Mouse (Mus musculus) Muller cell, postnatal 12 days (primary cell): ENCODE measurements around the gene Rpl26.

Experiments used
- DNase-seq: peaks from one replicate; pipeline ENCODE4 v3.0.0-alpha.2; 2015; ENCODE audit errors: inconsistent ontology term

The Rpl26 gene

GRCm38 (mm10) chr11:68890625-68891024 is 10.8 kb upstream of the Rpl26 start:
- DNase-seq = no peak

GRCm38 (mm10) chr11:68891823-68892222 is 9.6 kb upstream of the Rpl26 start:
- no peak for DNase-seq

GRCm38 (mm10) chr11:68892233-68892832 is 9.1 kb upstream of the Rpl26 start:
- no peak for DNase-seq

GRCm38 (mm10) chr11:68893911-68894464 is 7.4 kb upstream of the Rpl26 start:
- no peak for DNase-seq

- DNase-seq = no peak
Measured at GRCm38 (mm10) chr11:68896247-68896646, 5.1 kb upstream of the Rpl26 start.

GRCm38 (mm10) chr11:68897120-68897519 is 4.3 kb upstream of the Rpl26 start:
- DNase-seq = no peak

GRCm38 (mm10) chr11:68897838-68898237 is 3.5 kb upstream of the Rpl26 start:
- no peak for DNase-seq

- no peak for DNase-seq
Measured at GRCm38 (mm10) chr11:68898790-68899189, 2.6 kb upstream of the Rpl26 start.

- DNase-seq = no peak
Measured at GRCm38 (mm10) chr11:68899815-68900214, 1.6 kb upstream of the Rpl26 start.

- DNase-seq = no peak
Measured at GRCm38 (mm10) chr11:68900519-68901350, 648 bp upstream of the Rpl26 start.

GRCm38 (mm10) chr11:68902047-68902364 is 623 bp downstream of the Rpl26 start:
- no peak for DNase-seq

GRCm38 (mm10) chr11:68902367-68902766 is 984 bp downstream of the Rpl26 start:
- no peak for DNase-seq

- DNase-seq = no peak
Measured at GRCm38 (mm10) chr11:68902823-68903222, 1.4 kb downstream of the Rpl26 start.

GRCm38 (mm10) chr11:68903775-68904174 is 2.4 kb downstream of the Rpl26 start:
- no peak for DNase-seq

GRCm38 (mm10) chr11:68904375-68905137 is 3.2 kb downstream of the Rpl26 start:
- peak; percentile 41 for DNase-seq

GRCm38 (mm10) chr11:68905138-68905531 is 3.8 kb downstream of the Rpl26 start:
- DNase-seq = no peak

GRCm38 (mm10) chr11:68905665-68906460 is 4.5 kb downstream of the Rpl26 start:
- no peak for DNase-seq

- DNase-seq = peak; percentile 56
Measured at GRCm38 (mm10) chr11:68906461-68906790, 5.0 kb downstream of the Rpl26 start.

- no peak for DNase-seq
Measured at GRCm38 (mm10) chr11:68907251-68907650, 5.9 kb downstream of the Rpl26 start.

GRCm38 (mm10) chr11:68908846-68909503 is 7.6 kb downstream of the Rpl26 start:
- DNase-seq = no peak

GRCm38 (mm10) chr11:68911531-68912177 is 10.3 kb downstream of the Rpl26 start:
- DNase-seq = no peak
